Mouse (Mus musculus) midbrain, postnatal 0 days (tissue): ENCODE results near the gene Mettl11b. TPM values are rescaled to one million over a fixed set of nuclear protein-coding genes. Genes with fewer than 3 reads are reported as not detected.

Experiments
- ATAC-seq: fragments of 200-750 bp; cut with Nextera tagmentation; 2 replicates; pipeline ENCODE4 v1.8.0; 2017; ENCODE audit warnings: moderate number of reproducible peaks, mild to moderate bottlenecking, moderate TSS enrichment, moderate library complexity; ENCODE audit not compliant: low FRiP score
- DNase-seq: peaks from one replicate; pipeline ENCODE4 v3.0.0-alpha.2; 2015; ENCODE audit warnings: low spot score
- H3K27ac ChIP-seq: fragments of 300-500 bp; sonication (generic); 2 replicates; pipeline ENCODE4 v1.5.1; 2014; ENCODE audit warnings: low read depth, mild to moderate bottlenecking, low read length, mixed read lengths
- H3K27me3 ChIP-seq: fragments of 300-500 bp; sonication (generic); 2 replicates; pipeline ENCODE4 v1.6.1; 2014; ENCODE audit warnings: low read length, control low read depth, mixed read lengths; ENCODE audit not compliant: insufficient read depth
- H3K36me3 ChIP-seq: fragments of 300-500 bp; sonication (generic); 2 replicates; pipeline ENCODE4 v1.6.1; 2014; ENCODE audit warnings: low read length, control low read depth, mixed read lengths; ENCODE audit not compliant: insufficient read depth
- H3K4me1 ChIP-seq: fragments of 300-500 bp; sonication (generic); 2 replicates; pipeline ENCODE4 v1.6.1; 2014; ENCODE audit warnings: mild to moderate bottlenecking, control low read depth, antibody characterized with exemption, low read length, mixed read lengths; ENCODE audit not compliant: insufficient read depth
- H3K4me2 ChIP-seq: fragments of 300-500 bp; sonication (generic); 2 replicates; pipeline ENCODE4 v1.6.1; 2014; ENCODE audit warnings: low read depth, mild to moderate bottlenecking, low read length, mixed read lengths; ENCODE audit not compliant: poor library complexity, severe bottlenecking
- H3K4me3 ChIP-seq: fragments of 300-500 bp; sonication (generic); 2 replicates; pipeline ENCODE4 v1.5.1; 2014; ENCODE audit warnings: low read depth, mild to moderate bottlenecking, low read length, moderate library complexity
- H3K9ac ChIP-seq: fragments of 300-500 bp; sonication (generic); replicated peaks from 2 replicates; pipeline ENCODE4 v1.6.1; 2014; ENCODE audit warnings: mild to moderate bottlenecking, low read length, moderate library complexity, mixed read lengths; ENCODE audit not compliant: poor library complexity, severe bottlenecking
- H3K9me3 ChIP-seq: fragments of 300-500 bp; sonication (generic); 2 replicates; pipeline ENCODE4 v1.6.1; 2016; ENCODE audit warnings: low read length, control low read depth
- CTCF ChIP-seq: IDR thresholded peaks from 2 replicates; pipeline ENCODE4 v1.5.1; 2016; ENCODE audit warnings: antibody characterized with exemption, mild to moderate bottlenecking
- WGBS: fragments of 180-500 bp; shearing (Covaris S2); extraction: QIAGEN DNeasy Blood & Tissue Kit; methylation state at CpG from one replicate; pipeline ENCODE4 v1.1.7; 2014; 5-methylcytosine and 5-hydroxymethylcytosine counted together
- polyA plus RNA-seq: library from polyadenylated mRNA; unstranded; fragments of >200 nt; fragmentation: Nextera tagmentation; extraction: Ambion mirVana; gene quantifications from 2 replicates; pipeline ENCODE4 v1.2.1, GENCODE M21; 2015
- total RNA-seq: library from RNA; depleted of rRNA; stranded (reverse); fragments of >200 nt; gene quantifications from 2 replicates; pipeline ENCODE4 v1.2.3, GENCODE M21; 2014; rRNA removed

Gene Mettl11b
- total and polyA plus RNA-seq, 2 experiments from 2014 or later = 0.55 to 1.8 TPM

GRCm38 (mm10) chr1:163657766-163658534 lies 67.1 kb downstream of the Mettl11b start:
- Histone ChIP-seq H3K27me3 (no peaks in the 10 kb centered on the region), H3K4me3 (no peak overlapping the region), H3K4me2 (no peak overlapping the region), H3K9ac (no peak overlapping the region), H3K4me1 (no peaks in the 10 kb centered on the region), H3K36me3 (no peaks in the 10 kb centered on the region), H3K27ac (no peak overlapping the region), H3K9me3 (no peaks in the 10 kb centered on the region)
- 73% methylated on average over 7 of the region's 7 CpGs for WGBS
- TF ChIP-seq CTCF = no peak
- DNase-seq (no peak), ATAC-seq (no peak)

DNA sequence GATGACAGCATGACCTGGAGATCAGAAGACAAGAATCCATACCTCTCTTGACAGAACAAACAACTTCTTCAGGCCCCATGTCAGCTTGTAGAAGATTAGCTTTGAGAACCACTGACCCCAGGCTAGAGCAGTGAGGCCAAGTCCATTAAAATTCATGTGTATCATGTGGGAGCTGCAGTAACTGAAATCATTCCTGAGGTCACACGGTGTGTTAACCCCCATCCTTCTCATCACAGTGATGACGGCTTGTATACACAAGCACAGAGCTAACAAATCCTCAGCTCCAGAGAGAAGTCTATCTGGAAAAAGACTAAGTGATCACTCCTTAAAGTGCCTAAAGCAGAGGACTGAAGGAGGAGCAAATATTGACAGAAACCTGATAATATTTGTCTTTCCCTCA lies 68.0 kb downstream of the Mettl11b start:
- Histone ChIP-seq H3K27ac (no peak overlapping the region), H3K4me3 (no peak overlapping the region), H3K27me3 (no peaks in the 10 kb centered on the region), H3K9me3 (no peaks in the 10 kb centered on the region), H3K4me2 (no peak overlapping the region), H3K36me3 (no peaks in the 10 kb centered on the region), H3K9ac (no peak overlapping the region), H3K4me1 (no peaks in the 10 kb centered on the region)
- no peak for TF ChIP-seq CTCF
- ATAC-seq (no peak), DNase-seq (no peak)
- WGBS = 56% methylated on average over 2 of the region's 2 CpGs

DNA sequence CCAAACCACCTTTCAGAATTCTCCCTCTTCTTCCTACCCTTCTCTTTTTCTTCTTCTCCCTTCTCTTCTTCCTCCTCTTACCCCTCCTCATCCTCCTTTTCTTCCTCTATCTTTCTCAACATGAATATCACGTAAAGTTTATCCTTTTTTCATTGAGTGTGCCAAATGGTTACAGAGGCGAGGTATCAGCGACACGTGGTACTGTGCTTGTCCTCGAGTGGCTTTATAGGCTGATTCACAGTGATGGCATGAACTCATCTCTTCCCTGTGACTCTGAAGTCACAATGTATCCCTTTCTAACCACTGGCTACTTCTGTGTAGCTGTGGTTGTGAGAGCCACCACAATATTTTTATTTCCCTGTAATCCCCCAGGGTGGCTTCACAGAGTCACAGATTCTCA lies 68.6 kb downstream of the Mettl11b start:
- no peak overlapping the region for H3K27ac ChIP-seq
- H3K4me2 ChIP-seq = no peak overlapping the region
- H3K4me3 ChIP-seq = no peak overlapping the region
- H3K4me1 ChIP-seq = no peaks in the 10 kb centered on the region
- no peaks in the 10 kb centered on the region for H3K27me3 ChIP-seq
- TF ChIP-seq CTCF = no peak
- 92% methylated on average over 5 of the region's 5 CpGs for WGBS
- no peak overlapping the region for H3K9ac ChIP-seq
- DNase-seq (no peak), ATAC-seq (no peak)
- no peaks in the 10 kb centered on the region for H3K36me3 ChIP-seq
- no peaks in the 10 kb centered on the region for H3K9me3 ChIP-seq

Other genes starting within 250 kb of the Mettl11b start
- gene Kifap3, start 54.4 kb upstream of the Mettl11b start, total RNA-seq = 157 and 191 TPM in 2 replicates
- 154 and 159 TPM in 2 replicates for gene Kifap3, start 54.4 kb upstream of the Mettl11b start, polyA plus RNA-seq
- gene Scyl3, start 203.9 kb upstream of the Mettl11b start, total RNA-seq = 15.7 and 16.6 TPM in 2 replicates
- 11.9 and 12.3 TPM in 2 replicates for gene Scyl3, start 203.9 kb upstream of the Mettl11b start, polyA plus RNA-seq